Mouse (Mus musculus) forebrain, embryonic 11.5 days (tissue): Measurements from ENCODE around the gene Gm15448. TPM values are rescaled to one million over a fixed set of nuclear protein-coding genes. Genes with fewer than 3 reads are reported as not detected.
"Not testable (repeated sequence)": the region's sequence is repeated elsewhere in the genome, so short reads cannot be mapped to it uniquely, and the experiment has no call there.

Experiments
- ATAC-seq: fragments of 200-750 bp; cut with Nextera tagmentation; replicated peaks from 2 replicates; pipeline ENCODE4 v1.8.0; 2017; ENCODE audit warnings: moderate TSS enrichment; ENCODE audit not compliant: low FRiP score
- DNase-seq: peaks from one replicate; pipeline ENCODE4 v3.0.0-alpha.2; 2017; ENCODE audit warnings: low spot score
- H3K27ac ChIP-seq: fragments of 300-500 bp; sonication (generic); 2 replicates; pipeline ENCODE4 v1.5.1; 2014; ENCODE audit warnings: low read depth, low read length
- H3K27me3 ChIP-seq: fragments of 300-500 bp; sonication (generic); 2 replicates; pipeline ENCODE4 v1.6.1; 2014; ENCODE audit warnings: mild to moderate bottlenecking, low read length, mixed read lengths; ENCODE audit not compliant: control insufficient read depth, insufficient read depth
- H3K36me3 ChIP-seq: fragments of 300-500 bp; sonication (generic); 2 replicates; pipeline ENCODE4 v1.6.1; 2014; ENCODE audit warnings: mild to moderate bottlenecking, low read length, moderate library complexity, mixed read lengths; ENCODE audit not compliant: control insufficient read depth, insufficient read depth
- H3K4me1 ChIP-seq: fragments of 300-500 bp; sonication (generic); replicated peaks from 2 replicates; pipeline ENCODE4 v1.6.1; 2014; ENCODE audit warnings: low read length, mixed read lengths; ENCODE audit not compliant: control insufficient read depth, insufficient read depth
- H3K4me2 ChIP-seq: fragments of 300-500 bp; sonication (generic); 2 replicates; pipeline ENCODE4 v1.6.1; 2014; ENCODE audit warnings: low read depth, mild to moderate bottlenecking, low read length, moderate library complexity, mixed read lengths; ENCODE audit not compliant: severe bottlenecking
- H3K4me3 ChIP-seq: fragments of 300-500 bp; sonication (generic); 2 replicates; pipeline ENCODE4 v1.5.1; 2014; ENCODE audit warnings: low read depth, low read length
- H3K9ac ChIP-seq: fragments of 300-500 bp; sonication (generic); 2 replicates; pipeline ENCODE4 v1.6.1; 2014; ENCODE audit warnings: low read length
- H3K9me3 ChIP-seq: fragments of 300-500 bp; sonication (generic); 2 replicates; pipeline ENCODE4 v1.6.1; 2016; ENCODE audit warnings: low read length, mixed read lengths; ENCODE audit not compliant: control insufficient read depth
- WGBS: fragments of 180-500 bp; shearing (Covaris S2); extraction: QIAGEN DNeasy Blood & Tissue Kit; methylation state at CpG from one replicate; pipeline ENCODE4 v1.1.7; 2014; 5-methylcytosine and 5-hydroxymethylcytosine counted together
- polyA plus RNA-seq: library from polyadenylated mRNA; unstranded; fragments of >200 nt; fragmentation: Nextera tagmentation; extraction: Ambion mirVana; gene quantifications from 2 replicates; pipeline ENCODE4 v1.2.1, GENCODE M21; 2014

Gene Gm15448
- not detected in 2 replicates for polyA plus RNA-seq

GRCm38 (mm10) chr7:3825599-3825998 lies at the start of gene Gm15448:
Gene Gm15448 (minus strand): TSS chr7:3825687.
- H3K4me1 ChIP-seq, ATAC-seq, H3K4me3 ChIP-seq, H3K9me3 ChIP-seq, H3K4me2 ChIP-seq, H3K27ac ChIP-seq, H3K36me3 ChIP-seq, H3K27me3 ChIP-seq, DNase-seq, H3K9ac ChIP-seq: not testable (repeated sequence)
- WGBS, result 62% methylated on average over 1 of the region's 3 CpGs

- no CpG with 5 or more reads among the region's 1 CpGs for WGBS
- ATAC-seq, result not testable (repeated sequence)
These were observed 49.5 kb upstream of the Gm15448 start for GRCm38 (mm10) chr7:3875032-3875431.

GRCm38 (mm10) chr7:3844951-3845350 lies 19.5 kb upstream of the Gm15448 start, which contains the start of gene Pira2:
Gene Pira2 (minus strand): TSS chr7:3845051.
- H3K4me1 ChIP-seq, ATAC-seq, DNase-seq, H3K4me3 ChIP-seq, H3K36me3 ChIP-seq, H3K9ac ChIP-seq, H3K27ac ChIP-seq, H3K27me3 ChIP-seq, H3K9me3 ChIP-seq, H3K4me2 ChIP-seq: not testable (repeated sequence)
- no CpG with 5 or more reads among the region's 2 CpGs for WGBS

More at GRCm38 (mm10) chr7:3875032-3875431, 49.5 kb upstream of the Gm15448 start:
- H3K27ac ChIP-seq, H3K4me3 ChIP-seq, H3K9me3 ChIP-seq, H3K9ac ChIP-seq, H3K4me1 ChIP-seq, H3K36me3 ChIP-seq, H3K4me2 ChIP-seq, DNase-seq, H3K27me3 ChIP-seq: not testable (repeated sequence)

GRCm38 (mm10) chr7:3837854-3838253 lies 12.4 kb upstream of the Gm15448 start:
- not testable (repeated sequence) for H3K4me3 ChIP-seq, H3K4me1 ChIP-seq, ATAC-seq, H3K4me2 ChIP-seq, H3K9ac ChIP-seq, H3K36me3 ChIP-seq, H3K27ac ChIP-seq, H3K9me3 ChIP-seq, DNase-seq, H3K27me3 ChIP-seq
- no CpG with 5 or more reads among the region's 1 CpGs for WGBS

GRCm38 (mm10) chr7:3830633-3831032 lies 5.1 kb upstream of the Gm15448 start:
- not testable (repeated sequence) for H3K4me2 ChIP-seq, H3K36me3 ChIP-seq, H3K9me3 ChIP-seq, H3K27ac ChIP-seq, H3K9ac ChIP-seq, H3K4me1 ChIP-seq, H3K27me3 ChIP-seq, DNase-seq, H3K4me3 ChIP-seq, ATAC-seq

GRCm38 (mm10) chr7:3811912-3812311 lies 13.6 kb downstream of the Gm15448 start:
- not testable (repeated sequence) for ATAC-seq, H3K4me2 ChIP-seq, H3K27me3 ChIP-seq, H3K27ac ChIP-seq, H3K9ac ChIP-seq, H3K4me1 ChIP-seq, H3K36me3 ChIP-seq, H3K4me3 ChIP-seq, DNase-seq, H3K9me3 ChIP-seq

GRCm38 (mm10) chr7:3802935-3803334 lies 22.6 kb downstream of the Gm15448 start:
- not testable (repeated sequence) for H3K27me3 ChIP-seq, H3K9ac ChIP-seq, H3K4me3 ChIP-seq, ATAC-seq, H3K36me3 ChIP-seq, H3K9me3 ChIP-seq, DNase-seq, H3K27ac ChIP-seq, H3K4me1 ChIP-seq, H3K4me2 ChIP-seq
- WGBS, result 81% methylated on average over 4 of the region's 4 CpGs

GRCm38 (mm10) chr7:3799940-3800339 lies 25.5 kb downstream of the Gm15448 start:
- not testable (repeated sequence) for H3K4me1 ChIP-seq, H3K27me3 ChIP-seq, DNase-seq, H3K36me3 ChIP-seq, H3K9ac ChIP-seq, ATAC-seq, H3K27ac ChIP-seq, H3K9me3 ChIP-seq, H3K4me3 ChIP-seq, H3K4me2 ChIP-seq
- WGBS, result 79% methylated on average over 3 of the region's 3 CpGs

- H3K27ac ChIP-seq, H3K4me1 ChIP-seq, H3K4me2 ChIP-seq, H3K9ac ChIP-seq, DNase-seq, H3K4me3 ChIP-seq, H3K9me3 ChIP-seq, H3K36me3 ChIP-seq, H3K27me3 ChIP-seq, ATAC-seq: not testable (repeated sequence)
These were observed 29.2 kb downstream of the Gm15448 start for GRCm38 (mm10) chr7:3796286-3796685.
